Mouse (Mus musculus): ENCODE measurements around the gene Pip4k2a. TPM values are rescaled to one million over a fixed set of nuclear protein-coding genes. Genes with fewer than 3 reads are reported as not detected.

The Pip4k2a gene
- polyA plus RNA-seq, 1 experiment = 39.5 TPM

GRCm38 (mm10) chr2:19006124-19006523 lies 8.2 kb upstream of the Pip4k2a start:
- H3K36me3 ChIP-seq (replicated peaks; ENCODE audit: low read length) = no peaks in the 10 kb centered on the region
- H3K9me3 ChIP-seq = no peaks in the 10 kb centered on the region
- no peaks in the 10 kb centered on the region for H3K27me3 ChIP-seq (replicated peaks)
- H3K4me3 ChIP-seq (replicated peaks) = no peak overlapping the region
- no peak for TF ChIP-seq FLI1 (IDR thresholded peaks at IDR 0.05; ENCODE audit: low read length)
- no peak for TF ChIP-seq GATA1 (IDR thresholded peaks at IDR 0.05; ENCODE audit: borderline replicate concordance, low read length)
- H3K4me1 ChIP-seq = peaks cover 23% of the 10 kb centered on the region

GRCm38 (mm10) chr2:19004801-19005200 lies 6.9 kb upstream of the Pip4k2a start:
- H3K4me1 ChIP-seq = peaks cover 28% of the 10 kb centered on the region
- no peaks in the 10 kb centered on the region for H3K27me3 ChIP-seq (replicated peaks)
- no peaks in the 10 kb centered on the region for H3K9me3 ChIP-seq
- H3K36me3 ChIP-seq (replicated peaks; ENCODE audit: low read length) = no peaks in the 10 kb centered on the region
- TF ChIP-seq FLI1 (IDR thresholded peaks at IDR 0.05; ENCODE audit: low read length) (no peak), GATA1 (IDR thresholded peaks at IDR 0.05; ENCODE audit: borderline replicate concordance, low read length) (no peak)
- H3K4me3 ChIP-seq (replicated peaks) = peak overlapping the region; percentile 67

DNA sequence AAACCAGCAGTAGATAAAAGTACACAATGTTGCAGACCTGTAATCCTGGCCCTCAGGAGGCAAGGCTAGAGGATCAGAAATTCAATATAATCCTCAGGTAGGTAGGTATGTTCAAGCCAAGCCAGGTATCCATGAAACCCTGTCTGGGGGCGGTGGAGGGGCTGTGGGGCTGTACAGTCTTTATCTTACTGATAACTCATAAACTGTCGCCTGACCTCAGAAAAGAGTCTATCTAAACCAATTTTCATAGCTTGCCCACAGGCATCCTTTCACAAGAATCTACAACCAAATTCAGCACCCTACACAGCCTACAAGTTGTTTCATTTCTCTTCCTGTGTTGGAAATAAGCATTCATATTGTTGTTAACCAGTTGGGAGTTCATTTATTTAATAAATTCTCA lies 1.5 kb upstream of the Pip4k2a start:
- no peak for TF ChIP-seq GATA1 (IDR thresholded peaks at IDR 0.05; ENCODE audit: borderline replicate concordance, low read length)
- no peak for TF ChIP-seq FLI1 (IDR thresholded peaks at IDR 0.05; ENCODE audit: low read length)
- Histone ChIP-seq H3K27me3 (replicated peaks) (no peaks in the 10 kb centered on the region), H3K9me3 (no peaks in the 10 kb centered on the region), H3K4me1 (peaks cover 40% of the 10 kb centered on the region), H3K36me3 (replicated peaks; ENCODE audit: low read length) (no peaks in the 10 kb centered on the region), H3K4me3 (replicated peaks) (no peak overlapping the region)

- peaks cover 2% of the 10 kb centered on the region for H3K36me3 ChIP-seq (replicated peaks; ENCODE audit: low read length)
- H3K4me1 ChIP-seq = peaks cover 54% of the 10 kb centered on the region
- no peaks in the 10 kb centered on the region for H3K9me3 ChIP-seq
- H3K4me3 ChIP-seq (replicated peaks) = peak overlapping the region; percentile 99
- no peaks in the 10 kb centered on the region for H3K27me3 ChIP-seq (replicated peaks)
- no peak for TF ChIP-seq GATA1 (IDR thresholded peaks at IDR 0.05; ENCODE audit: borderline replicate concordance, low read length)
- TF ChIP-seq FLI1 (IDR thresholded peaks at IDR 0.05; ENCODE audit: low read length) = no peak
Observed at GRCm38 (mm10) chr2:18997387-18997971, 447 bp downstream of the Pip4k2a start.

DNA sequence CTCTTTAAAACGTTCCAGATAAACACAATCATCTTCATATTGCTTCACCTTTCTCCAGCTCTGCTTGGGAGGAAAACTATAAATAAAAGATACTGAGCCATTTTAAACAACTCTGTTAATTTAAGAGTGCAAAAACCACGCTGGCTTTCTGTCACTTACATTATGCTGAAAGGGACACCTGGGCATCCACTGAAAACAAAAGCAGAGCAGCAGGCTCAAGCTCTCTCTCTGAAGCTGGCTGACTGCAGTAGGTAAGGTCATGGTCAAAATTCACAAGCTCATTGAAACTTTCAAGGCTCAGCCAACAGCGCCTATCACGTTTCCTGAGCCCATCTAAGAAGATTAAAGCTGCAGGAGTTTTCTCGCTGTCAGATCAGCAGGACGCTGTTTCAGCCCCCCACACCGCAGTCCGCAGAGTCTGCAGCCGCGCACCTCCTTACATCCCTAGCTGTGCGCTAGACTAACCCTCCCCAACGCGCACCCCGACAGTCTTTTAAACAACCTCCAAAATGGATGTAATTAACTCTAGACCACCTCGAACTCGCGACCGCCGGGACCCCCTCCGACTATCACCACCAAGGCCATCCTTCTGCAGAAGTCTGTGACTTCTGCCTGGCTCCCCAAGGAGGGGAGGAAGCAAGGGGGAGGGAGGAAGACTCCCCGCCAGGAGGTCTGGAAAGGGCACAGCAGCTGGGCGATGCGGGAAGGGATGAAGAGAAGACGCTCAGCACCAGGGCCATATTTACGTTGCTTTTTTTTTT lies 1.3 kb downstream of the Pip4k2a start:
- Histone ChIP-seq H3K9me3 (peaks cover 2% of the 10 kb centered on the region; the same call in 1 of the 2 replicates), H3K36me3 (replicated peaks; ENCODE audit: low read length) (peaks cover 5% of the 10 kb centered on the region), H3K4me1 (peaks cover 62% of the 10 kb centered on the region), H3K4me3 (replicated peaks) (peak overlapping the region; percentile 99), H3K27me3 (replicated peaks) (no peaks in the 10 kb centered on the region)
- no peak for TF ChIP-seq FLI1 (IDR thresholded peaks at IDR 0.05; ENCODE audit: low read length)

DNA sequence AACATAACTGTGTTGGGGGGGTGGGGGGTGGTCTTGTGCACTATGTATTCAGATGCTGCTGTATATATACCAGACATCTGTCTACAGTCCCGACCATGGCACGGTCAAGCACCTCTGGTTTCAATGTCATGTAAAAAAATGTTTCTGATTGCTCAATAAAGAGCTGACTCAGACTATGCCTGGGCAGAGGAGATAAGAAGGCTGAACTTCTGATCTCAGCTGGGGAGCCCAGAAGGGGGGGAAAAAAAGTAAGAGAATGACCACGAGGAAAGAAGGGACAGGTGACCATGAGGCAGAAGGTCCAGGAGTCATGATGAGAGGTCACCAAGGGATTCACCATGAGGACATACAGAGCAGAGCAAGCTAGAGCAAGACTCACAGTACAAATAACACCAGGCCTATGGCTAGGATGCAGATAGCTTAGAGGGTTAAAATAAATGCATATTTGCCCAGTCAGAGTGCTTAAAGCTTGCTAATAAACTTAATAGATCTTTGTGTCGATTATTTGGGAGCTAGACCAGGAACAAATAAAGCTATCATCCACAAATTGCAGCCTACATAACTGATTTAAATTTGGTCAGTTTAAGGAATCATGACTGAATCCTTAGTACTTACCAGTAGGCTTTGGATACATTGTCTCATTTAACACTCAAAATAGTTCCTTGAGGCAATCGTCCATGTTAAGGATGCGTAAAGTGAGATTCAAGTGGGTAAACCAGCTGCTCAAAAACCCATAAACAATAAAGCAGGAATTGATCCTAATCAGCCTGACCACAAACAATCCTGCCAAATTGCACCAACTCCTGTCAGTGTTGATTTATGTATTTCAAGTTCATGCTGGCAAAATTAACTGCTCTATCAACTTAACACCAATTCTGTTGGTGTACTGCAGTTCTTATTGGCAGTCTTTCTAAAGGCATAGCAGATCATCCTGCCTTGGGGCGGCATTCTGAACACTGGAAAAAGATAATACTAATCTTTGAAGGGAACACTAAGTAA lies 5.1 kb downstream of the Pip4k2a start:
- Histone ChIP-seq H3K9me3 (peaks cover 8% of the 10 kb centered on the region; the same call in 1 of the 2 replicates), H3K27me3 (replicated peaks) (no peaks in the 10 kb centered on the region), H3K36me3 (replicated peaks; ENCODE audit: low read length) (peaks cover 22% of the 10 kb centered on the region), H3K4me3 (replicated peaks) (peak overlapping the region; percentile 55), H3K4me1 (peaks cover 63% of the 10 kb centered on the region)
- TF ChIP-seq GATA1 (IDR thresholded peaks at IDR 0.05; ENCODE audit: borderline replicate concordance, low read length) (peak; percentile 13; the same call in 1 of the 3 replicates), FLI1 (IDR thresholded peaks at IDR 0.05; ENCODE audit: low read length) (no peak)

GRCm38 (mm10) chr2:18988885-18989284 lies 9.0 kb downstream of the Pip4k2a start:
- H3K4me1 ChIP-seq = peaks cover 75% of the 10 kb centered on the region
- H3K4me3 ChIP-seq (replicated peaks) = no peak overlapping the region
- H3K27me3 ChIP-seq (replicated peaks) = no peaks in the 10 kb centered on the region
- H3K9me3 ChIP-seq = peaks cover 8% of the 10 kb centered on the region; the same call in 1 of the 2 replicates
- TF ChIP-seq GATA1 (IDR thresholded peaks at IDR 0.05; ENCODE audit: borderline replicate concordance, low read length) (no peak), FLI1 (IDR thresholded peaks at IDR 0.05; ENCODE audit: low read length) (no peak)
- H3K36me3 ChIP-seq (replicated peaks; ENCODE audit: low read length) = peaks cover 54% of the 10 kb centered on the region

DNA sequence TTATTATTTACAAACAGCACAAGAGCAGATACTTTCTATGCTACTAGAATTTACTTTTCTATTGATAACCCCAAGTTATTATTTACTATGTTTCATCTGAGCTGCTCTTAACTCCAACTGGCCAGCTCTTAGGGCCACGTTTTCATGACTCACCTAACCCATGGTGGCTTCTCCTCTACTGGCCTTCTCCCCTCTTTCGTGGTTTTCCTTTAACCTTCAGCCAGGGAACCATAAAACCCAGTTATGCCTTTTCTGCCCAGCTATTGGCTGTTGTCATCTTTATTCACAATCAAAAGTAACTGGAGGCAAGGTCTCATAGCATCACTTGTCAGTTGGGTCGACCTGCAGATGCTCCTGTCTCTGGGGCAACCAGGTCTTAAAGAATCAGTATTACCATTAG lies 12.4 kb downstream of the Pip4k2a start:
- Histone ChIP-seq H3K36me3 (replicated peaks; ENCODE audit: low read length) (peaks cover 72% of the 10 kb centered on the region), H3K9me3 (no peaks in the 10 kb centered on the region), H3K4me3 (replicated peaks) (no peak overlapping the region), H3K4me1 (peaks cover 77% of the 10 kb centered on the region), H3K27me3 (replicated peaks) (no peaks in the 10 kb centered on the region)
- no peak for TF ChIP-seq FLI1 (IDR thresholded peaks at IDR 0.05; ENCODE audit: low read length)

- no peaks in the 10 kb centered on the region for H3K9me3 ChIP-seq
- peaks cover 83% of the 10 kb centered on the region for H3K36me3 ChIP-seq (replicated peaks; ENCODE audit: low read length)
- TF ChIP-seq GATA1 (IDR thresholded peaks at IDR 0.05; ENCODE audit: borderline replicate concordance, low read length) = no peak
- no peak for TF ChIP-seq FLI1 (IDR thresholded peaks at IDR 0.05; ENCODE audit: low read length)
- H3K4me3 ChIP-seq (replicated peaks) = no peak overlapping the region
- H3K27me3 ChIP-seq (replicated peaks) = no peaks in the 10 kb centered on the region
- peaks cover 90% of the 10 kb centered on the region for H3K4me1 ChIP-seq
Observed at GRCm38 (mm10) chr2:18984095-18984847, 13.7 kb downstream of the Pip4k2a start.

All from megakaryocyte, embryonic 14.5 days (primary cell).